ENCODE assay signal across 13 mouse cellular contexts in genomic region chr19:47518475-47519162, GRCm38 (mm10). TPM values are rescaled to one million over a fixed set of nuclear protein-coding genes. Genes with fewer than 3 reads are reported as not detected.
A peak's percentile ranks its signal among the peaks of the same experiment; 100 is the strongest.
DNase-seq lines count a peak whose midpoint lies in the region; ATAC-seq and TF ChIP-seq lines count a peak whose summit lies in the region.
"Had no signal": no experiment of that assay in that cellular context is flagged by ENCODE, and none has a peak within 500 bp of the region (broad histone marks: within the 10 kb centered on the region; RNA-seq: fewer than 3 reads in every experiment).

No protein-coding gene starts in this region.

- H3K9me3 ChIP-seq in kidney, embryonic 15.5 days (replicated peaks): no peaks in the 10 kb centered on the region
- H3K9me3 ChIP-seq in erythroblast, embryonic 14.5 days (ENCODE audit: control insufficient read depth, low read length): no peaks in the 10 kb centered on the region
- no peaks in the 10 kb centered on the region for H3K9me3 ChIP-seq in kidney, postnatal 0 days (replicated peaks; ENCODE audit: low read length)
- H3K9me3 ChIP-seq in forebrain, embryonic 14.5 days (replicated peaks; ENCODE audit: control insufficient read depth, low read length): no peaks in the 10 kb centered on the region
- H3K9me3 ChIP-seq: forebrain, embryonic 10.5 days; hindbrain, embryonic 15.5 days had no signal

- no peak overlapping the region for H3K4me2 ChIP-seq in kidney, embryonic 15.5 days
- no peak overlapping the region for H3K4me2 ChIP-seq in kidney, postnatal 0 days (ENCODE audit: low read length)
- no peak overlapping the region for H3K4me2 ChIP-seq in forebrain, embryonic 14.5 days (ENCODE audit: low read length)
- H3K4me2 ChIP-seq: hindbrain, embryonic 15.5 days had no signal

- peak; percentile 18 for DNase-seq in kidney, adult 18-20 months
- DNase-seq in kidney, postnatal 0 days (ENCODE audit: low spot score): peak; percentile 15
- DNase-seq in retina, embryonic 14.5 days (ENCODE audit: low spot score): peak; percentile 43
- DNase-seq in urinary bladder, adult 2 months (ENCODE audit: low spot score): no peak
- DNase-seq in urinary bladder, adult 18-20 months (ENCODE audit: low spot score in 2 of 2): no peak
- DNase-seq in forebrain, embryonic 14.5 days (ENCODE audit: low spot score): no peak
- DNase-seq: adrenal gland, postnatal 36 days; cerebellum, postnatal 36 days; lung, postnatal 14 days had no signal

- ATAC-seq in kidney, embryonic 15.5 days (replicated peaks; ENCODE audit: low FRiP score): no peak
- no peak for ATAC-seq in kidney, postnatal 0 days (replicated peaks; ENCODE audit: low FRiP score, low read depth)
- ATAC-seq in forebrain, embryonic 14.5 days: no peak

- WGBS in kidney, embryonic 15.5 days: 82% methylated on average over 24 of the region's 24 CpGs
- WGBS in kidney, postnatal 0 days: 78% methylated on average over 24 of the region's 24 CpGs
- 84% methylated on average over 24 of the region's 24 CpGs for WGBS in forebrain, embryonic 14.5 days

- no peaks in the 10 kb centered on the region for H3K27me3 ChIP-seq in kidney, embryonic 15.5 days
- no peaks in the 10 kb centered on the region for H3K27me3 ChIP-seq in erythroblast, embryonic 14.5 days (ENCODE audit: control insufficient read depth)
- no peaks in the 10 kb centered on the region for H3K27me3 ChIP-seq in kidney, postnatal 0 days (ENCODE audit: insufficient read depth, low read length)
- H3K27me3 ChIP-seq in forebrain, embryonic 14.5 days (replicated peaks; ENCODE audit: control insufficient read depth, insufficient read depth, low read length): no peaks in the 10 kb centered on the region
- H3K27me3 ChIP-seq: hindbrain, embryonic 15.5 days had no signal

- no peak overlapping the region for H3K9ac ChIP-seq in kidney, embryonic 15.5 days
- no peak overlapping the region for H3K9ac ChIP-seq in kidney, postnatal 0 days (ENCODE audit: low read depth, low read length)
- H3K9ac ChIP-seq in forebrain, embryonic 14.5 days (ENCODE audit: low read length): no peak overlapping the region
- H3K9ac ChIP-seq: hindbrain, embryonic 15.5 days had no signal

- no peak for TF ChIP-seq CTCF in kidney, postnatal 0 days (IDR thresholded peaks at IDR 0.05; ENCODE audit: low read depth)

- H3K4me3 ChIP-seq in kidney, embryonic 15.5 days (replicated peaks): no peak overlapping the region
- H3K4me3 ChIP-seq in erythroblast, embryonic 14.5 days (replicated peaks): peak overlapping the region; percentile 51
- no peak overlapping the region for H3K4me3 ChIP-seq in kidney, postnatal 0 days (replicated peaks; ENCODE audit: low read depth, low read length)
- no peak overlapping the region for H3K4me3 ChIP-seq in forebrain, embryonic 14.5 days (ENCODE audit: low read depth, low read length)
- H3K4me3 ChIP-seq: forebrain, embryonic 10.5 days; hindbrain, embryonic 15.5 days had no signal

- no peak overlapping the region for H3K27ac ChIP-seq in kidney, embryonic 15.5 days
- H3K27ac ChIP-seq in kidney, postnatal 0 days: no peak overlapping the region
- no peak overlapping the region for H3K27ac ChIP-seq in forebrain, embryonic 14.5 days (ENCODE audit: low read depth, low read length)
- H3K27ac ChIP-seq: forebrain, embryonic 10.5 days; hindbrain, embryonic 15.5 days had no signal

- H3K4me1 ChIP-seq in kidney, embryonic 15.5 days: peaks cover 11% of the 10 kb centered on the region
- peaks cover 42% of the 10 kb centered on the region for H3K4me1 ChIP-seq in erythroblast, embryonic 14.5 days (ENCODE audit: control insufficient read depth)
- no peaks in the 10 kb centered on the region for H3K4me1 ChIP-seq in kidney, postnatal 0 days (replicated peaks; ENCODE audit: insufficient read depth, low read length)
- H3K4me1 ChIP-seq in forebrain, embryonic 14.5 days (ENCODE audit: control insufficient read depth, insufficient read depth, low read length): no peaks in the 10 kb centered on the region
- H3K4me1 ChIP-seq: forebrain, embryonic 10.5 days; hindbrain, embryonic 15.5 days had no signal

- H3K36me3 ChIP-seq in kidney, embryonic 15.5 days: peaks cover 59% of the 10 kb centered on the region
- peaks cover 41% of the 10 kb centered on the region for H3K36me3 ChIP-seq in erythroblast, embryonic 14.5 days (ENCODE audit: control insufficient read depth)
- peaks cover 28% of the 10 kb centered on the region; the same call in 1 of the 2 replicates for H3K36me3 ChIP-seq in kidney, postnatal 0 days (ENCODE audit: insufficient read depth, low read length)
- H3K36me3 ChIP-seq in forebrain, embryonic 14.5 days (ENCODE audit: control insufficient read depth, insufficient read depth, low read length): peaks cover 44% of the 10 kb centered on the region

RNA-seq across cellular contexts. Expression of gene Stn1, which starts 18.7 kb away (rescaled TPM):
- 47.1 and 51.0 TPM in 2 replicates for polyA plus RNA-seq in kidney, embryonic 15.5 days (2015; fragmentation: Nextera tagmentation; extraction: Ambion mirVana)
- polyA plus RNA-seq in erythroblast, embryonic 14.5 days (2012): 0.22 and 0.38 TPM in 2 replicates
- polyA plus RNA-seq in kidney, postnatal 0 days (2015; fragmentation: Nextera tagmentation; extraction: Ambion mirVana): 31.5 and 33.9 TPM in 2 replicates
- 19.4 and 21.2 TPM in 2 replicates for polyA plus RNA-seq in urinary bladder, adult 2 months (2012; rRNA removed)
- polyA plus RNA-seq in forebrain, embryonic 14.5 days (2014; fragmentation: Nextera tagmentation; extraction: Ambion mirVana): 39.0 and 41.6 TPM in 2 replicates

RNA-seq across cellular contexts. Expression of gene Sh3pxd2a, which starts 54.4 kb away (rescaled TPM):
- polyA plus RNA-seq in kidney, embryonic 15.5 days (2015; fragmentation: Nextera tagmentation; extraction: Ambion mirVana): 5.5 and 6.4 TPM in 2 replicates
- 0.10 and 0.13 TPM in 2 replicates for polyA plus RNA-seq in erythroblast, embryonic 14.5 days (2012)
- polyA plus RNA-seq in kidney, postnatal 0 days (2015; fragmentation: Nextera tagmentation; extraction: Ambion mirVana): 4.1 TPM in 2 replicates
- 23.2 and 30.0 TPM in 2 replicates for polyA plus RNA-seq in urinary bladder, adult 2 months (2012; rRNA removed)
- polyA plus RNA-seq in forebrain, embryonic 14.5 days (2014; fragmentation: Nextera tagmentation; extraction: Ambion mirVana): 3.0 and 3.4 TPM in 2 replicates

Comparison
In these comparisons a context has a peak if more than half of its experiments do, and no peak if none do; other contexts are left out.
1. DNase-seq: peak in kidney, adult 18-20 months (single experiment), kidney, postnatal 0 days (single experiment) and retina, embryonic 14.5 days (single experiment); none in urinary bladder, adult 2 months (single experiment), urinary bladder, adult 18-20 months (0 of 2) and forebrain, embryonic 14.5 days (single experiment).
2. RNA of gene Stn1, which starts 18.7 kb away (polyA plus RNA-seq): 47.1 to 51.0 TPM in kidney, embryonic 15.5 days, 39.0 to 41.6 TPM in forebrain, embryonic 14.5 days, 31.5 to 33.9 TPM in kidney, postnatal 0 days and 19.4 to 21.2 TPM in urinary bladder, adult 2 months; 0.22 to 0.38 TPM in erythroblast, embryonic 14.5 days; every median in the first group is over 10 times any median in the second.